Mouse (Mus musculus): ENCODE results near the gene Olfr1278. TPM values are rescaled to one million over a fixed set of nuclear protein-coding genes. Genes with fewer than 3 reads are reported as not detected.

Gene Olfr1278
- not detected in 2 replicates for polyA plus RNA-seq (2015; fragmentation: Nextera tagmentation; extraction: Ambion mirVana)

DNA sequence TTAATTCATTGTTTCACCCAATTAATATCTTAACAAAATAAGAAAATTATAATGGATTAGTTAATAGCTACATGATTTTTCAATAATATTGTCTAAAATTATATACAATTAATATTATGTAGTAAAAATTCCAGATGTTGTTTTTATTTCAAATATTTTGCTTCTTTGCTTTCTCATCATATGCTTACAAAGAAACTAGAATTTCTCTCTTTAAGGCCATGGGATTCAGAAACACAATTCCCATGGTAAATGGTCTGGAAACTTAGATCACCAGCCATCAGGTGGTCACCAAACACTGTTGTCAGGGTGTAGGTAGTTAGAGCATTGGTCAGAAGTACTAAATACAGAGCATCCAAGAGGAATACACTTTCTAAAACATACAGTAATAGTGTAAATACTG is at the start of gene Olfr1278:
Gene Olfr1278 (plus strand): TSS at position 301 of the 400 bp plus-strand sequence.

DNA sequence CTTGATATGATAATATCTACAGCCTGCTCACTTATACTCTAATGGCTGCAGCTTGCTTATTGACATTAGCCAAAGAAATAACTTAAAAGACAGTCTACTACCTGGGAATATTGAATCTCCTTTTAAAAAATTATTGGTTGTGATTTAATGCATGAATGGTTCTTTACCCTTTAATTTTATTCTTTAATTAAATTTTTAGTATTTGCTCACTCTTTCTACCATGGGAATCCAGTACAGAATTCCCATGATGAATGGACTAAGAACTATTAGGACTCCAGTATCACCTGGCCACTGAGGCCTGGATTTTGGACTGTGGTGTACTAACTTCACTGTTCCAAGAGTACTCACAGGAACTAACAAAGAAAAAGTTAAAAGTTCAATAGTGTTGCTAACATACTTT is 35.7 kb upstream of the Olfr1278 start, which contains the start of gene Olfr1276:
Gene Olfr1276 (plus strand): TSS at position 301 of the 400 bp plus-strand sequence.

DNA sequence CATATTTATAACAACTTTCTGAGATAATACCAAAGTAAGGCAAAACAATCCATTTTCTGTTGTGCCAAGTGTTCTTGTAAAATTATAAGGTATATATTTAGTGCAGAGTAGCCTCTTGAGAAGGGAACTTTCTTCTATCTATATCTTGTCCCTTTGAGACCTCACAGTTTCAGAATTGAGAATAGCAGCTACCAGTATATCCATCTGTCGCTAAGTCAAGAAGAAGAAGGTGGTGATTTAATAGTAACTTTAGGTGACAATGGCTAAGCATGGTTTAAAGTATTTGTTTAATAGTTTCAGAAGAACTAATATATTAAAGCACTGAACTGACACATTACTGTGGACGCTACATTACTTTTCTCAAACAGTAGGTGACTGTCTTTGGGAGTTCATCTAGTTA is 15.9 kb upstream of the Olfr1278 start, which contains the start of gene Olfr1277:
Gene Olfr1277 (minus strand): TSS at position 101 of the 400 bp plus-strand sequence.

DNA sequence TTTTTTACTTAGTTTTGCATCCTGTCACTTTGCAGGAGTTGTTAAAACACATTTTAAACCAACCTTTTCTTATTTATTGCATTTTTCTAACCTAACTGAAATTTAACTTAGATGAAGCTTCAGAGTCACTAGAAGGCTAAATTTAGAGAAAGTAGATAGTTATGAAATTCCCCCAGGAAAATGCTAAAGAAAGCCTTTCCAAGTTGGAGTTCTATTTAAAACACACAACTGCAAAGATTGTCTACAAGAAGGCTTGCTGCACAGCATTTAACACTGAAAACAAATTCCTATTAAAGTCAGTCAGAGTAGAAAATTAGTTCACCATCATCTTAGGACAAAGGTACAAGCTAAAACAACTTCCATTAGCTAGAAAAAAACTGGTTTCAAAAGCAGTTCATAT is 10.4 kb downstream of the Olfr1278 start, which contains the start of gene Olfr1279:
Gene Olfr1279 (plus strand): TSS at position 262 of the 400 bp plus-strand sequence.

DNA sequence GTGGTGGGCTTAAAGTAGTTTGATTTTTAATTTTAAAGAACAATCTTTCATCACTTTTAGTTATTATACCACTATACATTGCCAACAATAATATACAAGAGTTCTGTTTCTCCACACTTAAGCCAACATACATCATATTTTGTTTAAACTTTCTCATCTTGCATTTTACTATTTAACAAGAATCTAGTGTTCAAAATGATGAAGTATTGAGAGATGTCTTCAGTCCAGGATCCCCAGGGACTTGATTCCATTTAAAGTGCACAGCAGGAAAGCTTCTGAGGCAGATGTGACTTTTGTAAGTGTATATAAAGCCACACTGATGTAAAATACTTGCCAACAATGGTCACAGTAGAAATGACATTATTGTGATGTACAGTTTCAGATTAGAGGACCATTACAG is 23.8 kb downstream of the Olfr1278 start, which contains the start of gene Olfr1280:
Gene Olfr1280 (plus strand): TSS at position 301 of the 400 bp plus-strand sequence.

DNA sequence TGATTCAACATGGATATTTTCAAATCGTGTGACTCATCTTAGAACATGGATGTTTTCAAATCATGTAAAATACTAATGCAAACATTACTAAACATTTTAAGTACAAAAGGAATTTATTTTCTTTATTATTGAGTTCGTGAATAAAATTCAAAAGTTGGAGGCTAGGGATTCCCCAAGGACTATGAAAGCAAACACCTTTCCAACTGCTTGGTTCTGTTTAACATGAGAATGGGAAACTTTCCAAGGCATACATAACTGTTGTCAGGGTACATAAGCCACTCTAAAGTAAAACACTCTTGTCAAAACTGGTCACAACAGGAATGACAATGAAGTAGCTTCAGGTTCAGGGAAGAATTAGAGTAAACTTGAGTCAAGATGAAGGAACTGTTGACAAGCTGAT is 36.3 kb downstream of the Olfr1278 start, which contains the start of gene Olfr1281:
Gene Olfr1281 (plus strand): TSS at position 301 of the 400 bp plus-strand sequence.

DNA sequence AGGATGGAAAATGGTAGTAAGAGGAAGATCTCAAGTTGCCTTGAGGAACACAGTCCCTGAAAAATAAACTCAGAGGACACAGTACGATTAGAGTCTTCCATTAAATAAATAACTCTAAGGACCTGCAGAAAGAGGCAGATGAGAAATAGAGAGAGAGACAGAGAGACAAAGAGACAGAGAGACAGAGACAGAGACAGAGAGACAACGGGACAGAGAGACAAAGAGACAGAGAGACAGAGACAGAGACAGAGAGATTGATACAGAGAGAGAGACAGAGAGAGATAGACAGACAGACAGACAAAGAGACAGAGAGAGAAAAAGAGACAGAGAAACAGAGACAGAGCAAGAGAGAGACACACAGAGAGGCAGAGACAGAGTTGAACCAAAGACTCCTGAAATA is 46.0 kb downstream of the Olfr1278 start, which contains the start of gene Olfr1282:
Gene Olfr1282 (minus strand): TSS at position 101 of the 400 bp plus-strand sequence.

Other genes starting within 250 kb of the Olfr1278 start
- gene Gm13941, start 184.2 kb upstream of the Olfr1278 start, polyA plus RNA-seq (2015; fragmentation: Nextera tagmentation; extraction: Ambion mirVana): not detected in 2 replicates
- not detected in 2 replicates for gene Gm15130, start 137.2 kb upstream of the Olfr1278 start, polyA plus RNA-seq (2015; fragmentation: Nextera tagmentation; extraction: Ambion mirVana)
- not detected in 2 replicates for gene 4930430A15Rik, start 60.5 kb upstream of the Olfr1278 start, polyA plus RNA-seq (2015; fragmentation: Nextera tagmentation; extraction: Ambion mirVana)
- gene Olfr1275, start 54.9 kb upstream of the Olfr1278 start, polyA plus RNA-seq (2015; fragmentation: Nextera tagmentation; extraction: Ambion mirVana): not detected in 2 replicates
- not detected in 2 replicates for gene Olfr1276, start 35.6 kb upstream of the Olfr1278 start, polyA plus RNA-seq (2015; fragmentation: Nextera tagmentation; extraction: Ambion mirVana)
- gene Olfr1277, start 16.0 kb upstream of the Olfr1278 start, polyA plus RNA-seq (2015; fragmentation: Nextera tagmentation; extraction: Ambion mirVana): not detected in 2 replicates
- gene Olfr1279, start 10.5 kb downstream of the Olfr1278 start, polyA plus RNA-seq (2015; fragmentation: Nextera tagmentation; extraction: Ambion mirVana): not detected in 2 replicates
- not detected in 2 replicates for gene Olfr1280, start 23.9 kb downstream of the Olfr1278 start, polyA plus RNA-seq (2015; fragmentation: Nextera tagmentation; extraction: Ambion mirVana)
- not detected in 2 replicates for gene Olfr1281, start 36.4 kb downstream of the Olfr1278 start, polyA plus RNA-seq (2015; fragmentation: Nextera tagmentation; extraction: Ambion mirVana)
- not detected in 2 replicates for gene Olfr1282, start 45.9 kb downstream of the Olfr1278 start, polyA plus RNA-seq (2015; fragmentation: Nextera tagmentation; extraction: Ambion mirVana)
- gene Olfr1283, start 76.7 kb downstream of the Olfr1278 start, polyA plus RNA-seq (2015; fragmentation: Nextera tagmentation; extraction: Ambion mirVana): not detected in 2 replicates
- gene Olfr1284, start 85.4 kb downstream of the Olfr1278 start, polyA plus RNA-seq (2015; fragmentation: Nextera tagmentation; extraction: Ambion mirVana): not detected in 2 replicates
- not detected in 2 replicates for gene Olfr1286, start 133.0 kb downstream of the Olfr1278 start, polyA plus RNA-seq (2015; fragmentation: Nextera tagmentation; extraction: Ambion mirVana)
- gene Olfr1287, start 159.0 kb downstream of the Olfr1278 start, polyA plus RNA-seq (2015; fragmentation: Nextera tagmentation; extraction: Ambion mirVana): not detected in 2 replicates
- not detected in 2 replicates for gene Olfr1288, start 184.0 kb downstream of the Olfr1278 start, polyA plus RNA-seq (2015; fragmentation: Nextera tagmentation; extraction: Ambion mirVana)
- gene Olfr1289, start 190.7 kb downstream of the Olfr1278 start, polyA plus RNA-seq (2015; fragmentation: Nextera tagmentation; extraction: Ambion mirVana): not detected in 2 replicates
- gene Olfr1290, start 203.7 kb downstream of the Olfr1278 start, polyA plus RNA-seq (2015; fragmentation: Nextera tagmentation; extraction: Ambion mirVana): not detected in 2 replicates
- not detected in 2 replicates for gene Olfr1291-ps1, start 207.0 kb downstream of the Olfr1278 start, polyA plus RNA-seq (2015; fragmentation: Nextera tagmentation; extraction: Ambion mirVana)
- gene Olfr1293-ps, start 235.1 kb downstream of the Olfr1278 start, polyA plus RNA-seq (2015; fragmentation: Nextera tagmentation; extraction: Ambion mirVana): not detected in 2 replicates

Data from neural tube, postnatal 0 days (tissue).